Mouse (Mus musculus): ENCODE data around the gene Flcn.

DNA sequence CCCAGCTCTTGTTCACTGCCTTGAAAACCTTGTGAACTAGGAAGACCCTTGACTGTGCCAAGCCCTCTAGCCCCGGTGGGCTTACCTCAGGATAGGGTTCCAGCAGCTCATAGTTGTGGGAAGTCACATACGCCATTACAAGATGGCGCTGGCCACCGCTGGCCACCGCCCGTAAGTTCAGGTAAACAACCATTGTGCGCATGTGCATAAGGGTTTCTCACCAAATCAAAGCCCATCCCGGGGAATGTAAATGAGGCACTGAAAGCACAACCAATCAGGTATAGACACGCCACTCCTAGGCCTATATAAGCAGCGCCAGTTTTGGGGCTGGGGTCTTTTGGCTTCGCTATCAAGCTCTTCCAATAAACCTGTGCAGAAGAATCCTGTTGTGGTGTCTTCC lies 36.5 kb upstream of the Flcn start:
- TF ChIP-seq CTCF (IDR thresholded peaks at IDR 0.05; ENCODE audit: insufficient read depth, low read length): no peak
- TF ChIP-seq POLR2A (IDR thresholded peaks at IDR 0.05; ENCODE audit: borderline replicate concordance, extremely low read depth, low read depth, low read length): no peak

All from lung, adult 2 months (tissue).